Mouse (Mus musculus) C2C12 (cell line): ENCODE results near the gene Psmb3. TPM values are rescaled to one million over a fixed set of nuclear protein-coding genes. Genes with fewer than 3 reads are reported as not detected.
"Not testable (repeated sequence)": the region's sequence is repeated elsewhere in the genome, so short reads cannot be mapped to it uniquely, and the experiment has no call there.

Source experiments
- H3K27me3 ChIP-seq: one replicate; pipeline ENCODE4 v1.6.1; 2011; ENCODE audit not compliant: control insufficient read depth, insufficient read depth, insufficient read length
- H3K36me3 ChIP-seq: one replicate; pipeline ENCODE4 v1.6.1; 2011; ENCODE audit not compliant: control insufficient read depth, insufficient read depth
- H3K4me3 ChIP-seq: one replicate; pipeline ENCODE4 v1.5.1; 2011; ENCODE audit warnings: mild to moderate bottlenecking, control low read depth; ENCODE audit not compliant: poor library complexity, insufficient read depth, severe bottlenecking
- H3K79me2 ChIP-seq: one replicate; pipeline ENCODE4 v1.6.1; 2011; ENCODE audit not compliant: control insufficient read depth, insufficient read depth
- H3K79me3 ChIP-seq: one replicate; pipeline ENCODE4 v1.6.1; 2011; ENCODE audit warnings: low read depth, control low read depth
- H3ac ChIP-seq: one replicate; pipeline ENCODE3; 2011; ENCODE audit warnings: low read depth; ENCODE audit not compliant: control insufficient read depth, insufficient read length
- CEBPB ChIP-seq: IDR thresholded peaks from one replicate; pipeline ENCODE4 v1.6.1; 2011; ENCODE audit warnings: low read depth, mild to moderate bottlenecking, control low read depth, moderate library complexity
- CTCF ChIP-seq: IDR thresholded peaks from one replicate; pipeline ENCODE4 v1.5.1; 2011; ENCODE audit not compliant: control insufficient read depth, insufficient read depth, insufficient read length
- FOSL1 ChIP-seq: IDR thresholded peaks from one replicate; pipeline ENCODE4 v1.8.0; 2011; ENCODE audit warnings: mild to moderate bottlenecking, low read length; ENCODE audit not compliant: poor library complexity, insufficient read depth, severe bottlenecking
- MAX ChIP-seq: IDR thresholded peaks from one replicate; pipeline ENCODE4 v1.6.1; 2011; ENCODE audit warnings: mild to moderate bottlenecking, control low read depth
- MYOD1 ChIP-seq: IDR thresholded peaks from one replicate; pipeline ENCODE4 v1.6.1; 2011; ENCODE audit warnings: low read depth; ENCODE audit not compliant: control insufficient read depth, insufficient read length
- MYOG ChIP-seq: IDR thresholded peaks from one replicate; pipeline ENCODE4 v1.6.1; 2011; ENCODE audit not compliant: control insufficient read depth, insufficient read length; ENCODE audit errors: extremely low read depth
- USF1 ChIP-seq: IDR thresholded peaks from one replicate; pipeline ENCODE4 v1.6.1; 2011; ENCODE audit warnings: low read depth, mild to moderate bottlenecking, control low read depth, moderate library complexity
- long read RNA-seq, 2 experiments: library from polyadenylated mRNA; unstranded; transcript quantifications; one replicate each; pipeline ENCODE4 v2.0.0; 2019 to 2020
- polyA plus RNA-seq: library from polyadenylated mRNA; unstranded; fragments of >200 nt; fragmentation: generic; extraction: Trizol; gene quantifications from one replicate; pipeline ENCODE4 v1.2.1, GENCODE M21; 2012; ENCODE audit warnings: missing spikeins

The Psmb3 gene
- 690 TPM for polyA plus RNA-seq
- long read RNA-seq, experiment 1, transcript Psmb3-201 (6 exons, 766 nt): major isoform, 312 of 375 reads
- long read RNA-seq, experiment 1, partial matches to known transcripts: 52 of 375 reads
- long read RNA-seq, experiment 1, other reads (novel, unspliced or antisense): 11 of 375 reads
- long read RNA-seq, experiment 2, transcript Psmb3-201 (6 exons, 766 nt): major isoform, 70 of 77 reads
- long read RNA-seq, experiment 2, partial matches to known transcripts: 5 of 77 reads
- long read RNA-seq, experiment 2, other reads (novel, unspliced or antisense): 2 of 77 reads

DNA sequence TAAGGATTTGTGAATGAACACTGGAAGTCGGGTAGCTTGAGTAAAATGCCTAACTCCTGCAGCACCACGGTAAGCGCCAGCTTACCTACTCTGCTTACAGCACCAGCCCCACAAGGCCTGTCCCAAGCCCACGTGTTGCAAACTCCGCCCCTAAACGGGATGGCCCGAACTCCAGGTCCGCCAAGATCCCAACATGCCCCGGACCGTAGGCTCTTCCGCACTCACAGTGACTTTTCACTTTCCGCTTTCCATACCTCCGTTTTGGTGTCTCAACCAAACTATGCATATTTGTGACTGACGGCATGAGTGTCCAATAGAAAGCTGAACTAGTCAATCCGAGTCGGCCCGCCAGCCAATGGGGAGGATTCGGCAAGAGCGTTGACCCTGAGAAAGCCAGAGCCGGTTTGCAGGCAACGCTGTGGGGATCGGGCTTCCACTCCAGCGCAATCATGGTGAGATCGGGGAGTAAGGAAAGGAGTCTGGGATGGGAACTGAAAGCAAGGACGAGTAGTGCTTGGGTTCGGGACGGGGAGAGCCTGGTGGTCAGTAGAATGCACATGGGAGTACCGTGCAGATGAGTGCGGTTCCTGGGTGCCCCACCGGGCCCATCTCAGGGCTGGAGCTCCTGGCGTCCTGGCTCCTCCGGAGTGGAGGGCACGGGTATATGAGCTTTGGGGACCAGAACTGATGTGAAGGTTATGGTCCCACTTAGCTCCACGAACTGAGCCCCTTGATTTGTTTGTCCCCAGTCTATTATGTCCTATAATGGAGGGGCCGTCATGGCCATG, at the start of gene Psmb3:
Psmb3 (plus strand) TSS at position 361 of the 788 bp plus-strand sequence.
- peaks cover 62% of the 10 kb centered on the region for H3K79me2 ChIP-seq
- peaks cover 42% of the 10 kb centered on the region for H3K36me3 ChIP-seq
- no peaks in the 10 kb centered on the region for H3K27me3 ChIP-seq
- peak within 1 kb of the TSS; percentile 98 for H3ac ChIP-seq
- TF ChIP-seq MYOG (no peak), USF1 (peak; percentile 94), MAX (peak; percentile 98), FOSL1 (no peak), MYOD1 (no peak)
- H3K79me3 ChIP-seq: peaks cover 50% of the 10 kb centered on the region
- H3K4me3 ChIP-seq: peak within 1 kb of the TSS; percentile 97

DNA sequence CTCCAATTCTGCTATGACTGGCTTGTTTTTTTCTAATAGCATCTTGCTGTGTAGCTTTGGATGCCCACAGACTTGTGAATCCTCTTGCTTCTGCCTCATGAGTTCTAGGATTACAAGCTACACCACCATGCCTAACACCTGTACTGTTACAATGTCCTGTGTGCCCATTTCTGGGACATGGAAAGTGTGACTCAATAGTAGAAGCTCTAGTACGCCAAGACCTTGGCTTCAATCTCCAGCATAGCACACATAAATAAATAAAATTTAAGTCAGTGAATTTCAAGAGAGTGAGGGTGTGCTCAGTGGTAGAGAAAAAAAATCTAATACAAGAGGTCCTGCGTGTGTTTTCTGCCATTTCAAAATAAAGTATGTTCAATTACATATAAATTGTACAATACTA, 49.0 kb upstream of the Psmb3 start:
- no peak overlapping the region for H3K4me3 ChIP-seq
- TF ChIP-seq MYOG (no peak), FOSL1 (no peak), CTCF (no peak), MAX (no peak), CEBPB (no peak), MYOD1 (no peak), USF1 (no peak)
- peaks cover 19% of the 10 kb centered on the region for H3K79me2 ChIP-seq
- peaks cover 4% of the 10 kb centered on the region for H3K79me3 ChIP-seq
- H3K36me3 ChIP-seq: peaks cover 4% of the 10 kb centered on the region
- H3ac ChIP-seq: no peak overlapping the region
- no peaks in the 10 kb centered on the region for H3K27me3 ChIP-seq

DNA sequence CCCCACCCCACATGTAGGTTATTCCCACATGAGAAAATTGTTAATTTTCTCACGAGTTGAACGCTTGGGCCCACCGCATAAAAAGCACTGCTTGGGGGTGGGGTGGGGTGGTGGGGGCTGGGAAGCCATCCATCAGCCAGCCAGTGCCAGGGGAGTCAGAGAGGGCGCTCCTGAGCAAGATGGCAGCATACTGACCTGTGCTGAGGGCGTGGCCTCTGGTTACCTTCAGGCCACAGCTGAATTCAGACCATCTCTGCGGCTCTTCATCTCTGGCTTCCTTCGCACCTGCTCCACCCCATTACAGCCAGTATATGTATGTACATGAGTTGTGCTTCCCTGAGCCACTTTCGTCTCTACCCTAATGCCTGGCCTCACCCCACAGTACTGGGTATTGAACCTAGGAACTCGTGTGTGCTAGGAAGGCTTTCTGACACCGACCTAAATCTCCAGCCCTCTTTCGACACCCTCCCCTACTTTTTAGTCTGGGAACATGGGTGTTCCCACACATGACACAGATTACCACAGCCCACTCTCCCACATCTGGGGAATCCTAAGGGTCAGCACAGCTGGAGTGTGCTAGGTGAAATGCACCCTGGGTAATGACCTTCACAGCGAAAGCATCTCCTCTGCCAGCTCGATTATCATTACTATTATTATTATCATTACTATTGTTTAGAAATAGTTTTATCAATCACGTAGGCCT, 46.8 kb upstream of the Psmb3 start:
- Histone ChIP-seq H3ac (no peak overlapping the region), H3K36me3 (peaks cover 4% of the 10 kb centered on the region), H3K4me3 (no peak overlapping the region), H3K79me2 (peaks cover 27% of the 10 kb centered on the region), H3K79me3 (peaks cover 7% of the 10 kb centered on the region), H3K27me3 (no peaks in the 10 kb centered on the region)
- no peak for TF ChIP-seq FOSL1
- TF ChIP-seq MYOG: no peak
- no peak for TF ChIP-seq CEBPB
- TF ChIP-seq MAX: no peak
- TF ChIP-seq USF1: no peak
- no peak for TF ChIP-seq MYOD1
- no peak for TF ChIP-seq CTCF

DNA sequence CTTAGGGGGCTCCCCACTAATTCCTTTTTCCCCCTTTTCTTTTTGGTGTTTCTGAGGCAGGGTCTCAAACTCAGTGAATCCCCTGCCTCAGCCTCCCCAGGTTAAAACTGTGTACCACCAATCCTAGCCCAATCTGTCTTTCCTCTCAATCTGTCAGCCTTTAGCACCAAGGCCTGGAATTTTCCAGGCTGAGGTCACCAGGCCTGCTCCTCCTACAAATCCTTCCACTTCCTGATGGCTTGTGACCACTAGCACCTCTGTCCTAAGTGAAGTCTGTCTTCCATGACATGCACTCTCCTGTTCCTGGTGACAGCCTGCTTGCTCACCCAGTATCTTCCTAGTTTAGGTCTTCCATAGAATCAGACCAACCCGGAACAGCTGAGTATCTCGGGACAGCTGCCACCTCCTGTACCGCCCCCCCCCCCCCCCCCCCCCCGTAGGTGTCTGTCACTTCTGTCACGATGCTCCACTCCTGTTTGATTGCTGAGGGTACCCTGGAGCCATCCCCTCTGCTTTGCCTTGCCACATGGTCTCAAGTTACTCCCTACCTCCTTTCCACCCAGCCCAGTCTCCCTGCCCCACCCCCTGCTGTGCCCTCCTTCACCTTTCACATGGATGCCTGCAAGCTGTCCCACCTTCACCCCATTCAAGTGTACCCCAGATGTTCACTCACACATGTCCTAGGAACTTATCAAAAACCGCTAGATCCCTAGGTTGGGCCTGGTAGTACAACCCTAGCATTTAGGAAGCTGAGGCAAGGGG, 45.8 kb upstream of the Psmb3 start:
- Histone ChIP-seq H3K79me3 (peaks cover 7% of the 10 kb centered on the region), H3ac (no peak overlapping the region), H3K36me3 (peaks cover 4% of the 10 kb centered on the region), H3K27me3 (no peaks in the 10 kb centered on the region), H3K79me2 (peaks cover 27% of the 10 kb centered on the region), H3K4me3 (no peak overlapping the region)
- TF ChIP-seq FOSL1 (no peak), CEBPB (no peak), MYOG (no peak), MYOD1 (no peak), USF1 (no peak), CTCF (no peak), MAX (no peak)

DNA sequence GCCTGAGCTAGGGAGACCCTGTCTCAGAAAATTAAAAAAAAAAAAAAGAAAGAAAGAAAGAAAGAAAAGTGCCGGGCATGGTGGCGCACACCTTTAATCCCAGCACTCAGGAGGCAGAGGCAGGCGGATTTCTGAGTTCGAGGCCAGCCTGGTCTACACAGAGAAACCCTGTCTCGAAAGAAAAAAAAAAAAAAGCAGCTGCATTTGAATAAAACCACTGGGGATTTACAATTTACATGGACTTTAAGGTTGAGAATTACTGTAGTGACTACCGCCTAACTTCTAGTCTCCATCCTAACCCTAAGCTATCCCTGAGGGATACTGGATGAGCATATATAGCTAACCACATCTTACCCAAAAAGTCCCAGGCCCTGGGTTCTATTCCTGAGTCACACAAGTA, 45.2 kb upstream of the Psmb3 start:
- not testable (repeated sequence) for H3K36me3 ChIP-seq, H3ac ChIP-seq

More for the DNA sequence above, 45.2 kb upstream of the Psmb3 start:
- peaks cover 27% of the 10 kb centered on the region for H3K79me2 ChIP-seq
- H3K27me3 ChIP-seq, H3K4me3 ChIP-seq, H3K79me3 ChIP-seq: not testable (repeated sequence)
